Comparison of ENCODE assay signal across 25 mouse cellular contexts in the genomic region with DNA sequence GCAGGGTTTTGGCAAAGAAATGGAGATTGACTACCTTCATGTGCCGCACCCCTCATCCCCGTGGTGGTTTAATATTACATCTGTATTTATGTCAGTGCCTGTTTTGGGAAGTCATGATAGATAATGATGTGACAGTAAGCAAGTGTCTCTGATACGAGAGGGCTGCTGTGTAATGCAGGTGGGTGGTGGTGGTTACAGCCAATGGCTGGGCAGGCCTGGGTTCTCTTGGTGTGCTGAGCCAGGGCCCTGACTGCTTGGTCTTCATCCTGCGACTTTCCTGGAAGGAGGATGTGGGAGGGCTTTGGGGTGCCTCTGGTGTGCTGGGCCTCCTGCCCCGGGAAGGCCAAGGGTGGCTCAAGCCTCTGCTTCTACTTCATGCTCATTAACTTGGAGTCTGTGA.
"Had no signal": no experiment of that assay in that cellular context is flagged by ENCODE, and none has a peak within 500 bp of the region (broad histone marks: within the 10 kb centered on the region; RNA-seq: fewer than 3 reads in every experiment).

No protein-coding gene starts in this region.

- H3K36me3 ChIP-seq: heart, embryonic 10.5 days; heart, embryonic 12.5 days; hindbrain, embryonic 10.5 days; hindbrain, embryonic 12.5 days; intestine, embryonic 15.5 days; limb, embryonic 10.5 days; limb, embryonic 12.5 days had no signal

- H3K4me3 ChIP-seq: gastrocnemius, adult 2 months; heart, embryonic 10.5 days; heart, embryonic 12.5 days; hindbrain, embryonic 10.5 days; hindbrain, embryonic 12.5 days; intestine, embryonic 15.5 days; left cerebral cortex, adult 2 months; limb, embryonic 10.5 days; limb, embryonic 12.5 days had no signal

- ATAC-seq: hindbrain, embryonic 16.5 days; inflammation-experienced regulatory T-cells, adult 6 months; intestine, embryonic 15.5 days; intestine, postnatal 0 days had no signal

- H3K27me3 ChIP-seq: heart, embryonic 12.5 days; hindbrain, embryonic 12.5 days; intestine, embryonic 15.5 days; limb, embryonic 12.5 days had no signal

- H3K27ac ChIP-seq: gastrocnemius, adult 2 months; heart, embryonic 10.5 days; hindbrain, embryonic 10.5 days; hindbrain, embryonic 12.5 days; hindbrain, embryonic 14.5 days; left cerebral cortex, adult 2 months; limb, embryonic 12.5 days had no signal

- DNase-seq: gastrocnemius, adult 2 months; gastrocnemius, postnatal 10 days; gastrocnemius, postnatal 25 days; heart, adult 18-20 months; heart, postnatal 10 days; heart, postnatal 4 days; kidney, adult 18-20 months; kidney, adult 8-10 months; kidney, postnatal 14 days; kidney, postnatal 36 days; layer of hippocampus, adult 9-11 months; liver had no signal

- H3K9ac ChIP-seq: heart, embryonic 12.5 days; hindbrain, embryonic 12.5 days; hindbrain, embryonic 14.5 days; intestine, embryonic 15.5 days; limb, embryonic 12.5 days had no signal

- H3K4me2 ChIP-seq: heart, embryonic 12.5 days; hindbrain, embryonic 12.5 days; hindbrain, embryonic 14.5 days; intestine, embryonic 15.5 days; limb, embryonic 12.5 days; liver, embryonic 11.5 days had no signal

- H3K9me3 ChIP-seq: heart, embryonic 10.5 days; heart, embryonic 12.5 days; hindbrain, embryonic 10.5 days; hindbrain, embryonic 12.5 days; intestine, embryonic 15.5 days; limb, embryonic 10.5 days; limb, embryonic 12.5 days had no signal
